Mouse (Mus musculus) heart, embryonic 12.5 days (tissue): ENCODE data around the gene St6galnac6. TPM values are rescaled to one million over a fixed set of nuclear protein-coding genes. Genes with fewer than 3 reads are reported as not detected.

Experiments used
- ATAC-seq: fragments of 200-750 bp; cut with Nextera tagmentation; 2 replicates; pipeline ENCODE4 v1.8.0; 2017; ENCODE audit warnings: moderate TSS enrichment, moderate library complexity; ENCODE audit not compliant: insufficient number of reproducible peaks, low FRiP score
- H3K27ac ChIP-seq: fragments of 300-500 bp; sonication (generic); 2 replicates; pipeline ENCODE4 v1.5.1; 2016; ENCODE audit warnings: mild to moderate bottlenecking, moderate library complexity; ENCODE audit not compliant: poor library complexity, severe bottlenecking
- H3K27me3 ChIP-seq: fragments of 300-500 bp; sonication (generic); replicated peaks from 2 replicates; pipeline ENCODE4 v1.6.1; 2016; ENCODE audit warnings: mild to moderate bottlenecking, moderate library complexity
- H3K36me3 ChIP-seq: fragments of 300-500 bp; sonication (generic); 2 replicates; pipeline ENCODE4 v1.6.1; 2016; ENCODE audit warnings: mild to moderate bottlenecking, moderate library complexity
- H3K4me1 ChIP-seq: fragments of 300-500 bp; sonication (generic); replicated peaks from 2 replicates; pipeline ENCODE4 v1.6.1; 2016; ENCODE audit warnings: mild to moderate bottlenecking
- H3K4me2 ChIP-seq: fragments of 300-500 bp; sonication (generic); 2 replicates; pipeline ENCODE4 v1.6.1; 2016; ENCODE audit warnings: mild to moderate bottlenecking, moderate library complexity
- H3K4me3 ChIP-seq: fragments of 300-500 bp; sonication (generic); 2 replicates; pipeline ENCODE4 v1.5.1; 2016; ENCODE audit warnings: mild to moderate bottlenecking
- H3K9ac ChIP-seq: fragments of 300-500 bp; sonication (generic); 2 replicates; pipeline ENCODE4 v1.6.1; 2016; ENCODE audit warnings: mild to moderate bottlenecking, moderate library complexity
- H3K9me3 ChIP-seq: fragments of 300-500 bp; sonication (generic); replicated peaks from 2 replicates; pipeline ENCODE4 v1.6.1; 2016; ENCODE audit warnings: mild to moderate bottlenecking, moderate library complexity
- WGBS: fragments of 180-500 bp; shearing (Covaris S2); methylation state at CpG from one replicate; pipeline ENCODE4 v1.1.7; 2016; 5-methylcytosine and 5-hydroxymethylcytosine counted together
- polyA plus RNA-seq: library from polyadenylated mRNA; unstranded; fragments of >200 nt; fragmentation: Nextera tagmentation; extraction: Ambion mirVana; gene quantifications from 2 replicates; pipeline ENCODE4 v1.2.1, GENCODE M21; 2016

St6galnac6 gene
- 31.6 and 35.3 TPM in 2 replicates for polyA plus RNA-seq

- H3K27ac ChIP-seq: no peak within 1 kb of the TSS
- 0 out of 2 replicates have a peak within 1 kb of the TSS, but pooled peaks have one; percentile 10 for H3K9ac ChIP-seq
- H3K4me3 ChIP-seq: no peak within 1 kb of the TSS
- peaks cover 48% of the 10 kb centered on the region for H3K36me3 ChIP-seq
- H3K4me2 ChIP-seq: no peak within 1 kb of the TSS
- no peaks in the 10 kb centered on the region for H3K9me3 ChIP-seq
- WGBS: 82% methylated on average over 3 of the region's 3 CpGs
- H3K27me3 ChIP-seq: no peaks in the 10 kb centered on the region
- no peak for ATAC-seq
- H3K4me1 ChIP-seq: peaks cover 17% of the 10 kb centered on the region
Measured at GRCm38 (mm10) chr2:32599409-32599808, at the start of gene St6galnac6. TSS of gene St6galnac6 (plus strand) at chr2:32599709.

GRCm38 (mm10) chr2:32549764-32550163 lies 49.7 kb upstream of the St6galnac6 start:
- WGBS: 55% methylated on average over 6 of the region's 6 CpGs
- no peak for ATAC-seq
- Histone ChIP-seq H3K27ac (no peak overlapping the region), H3K9me3 (no peaks in the 10 kb centered on the region), H3K27me3 (no peaks in the 10 kb centered on the region), H3K36me3 (no peaks in the 10 kb centered on the region), H3K9ac (no peak overlapping the region), H3K4me3 (no peak overlapping the region), H3K4me2 (no peak overlapping the region), H3K4me1 (peaks cover 36% of the 10 kb centered on the region)

GRCm38 (mm10) chr2:32551236-32551635 lies 48.3 kb upstream of the St6galnac6 start:
- H3K4me1 ChIP-seq: peaks cover 48% of the 10 kb centered on the region
- WGBS: 81% methylated on average over 5 of the region's 5 CpGs

GRCm38 (mm10) chr2:32553592-32554148 lies 45.8 kb upstream of the St6galnac6 start:
- 53% methylated on average over 7 of the region's 7 CpGs for WGBS
- Histone ChIP-seq H3K4me2 (no peak overlapping the region), H3K27me3 (no peaks in the 10 kb centered on the region), H3K4me1 (peaks cover 40% of the 10 kb centered on the region), H3K9me3 (no peaks in the 10 kb centered on the region), H3K36me3 (no peaks in the 10 kb centered on the region), H3K9ac (no peak overlapping the region), H3K4me3 (no peak overlapping the region), H3K27ac (no peak overlapping the region)
- ATAC-seq: no peak

More at GRCm38 (mm10) chr2:32551236-32551635, 48.3 kb upstream of the St6galnac6 start:
- Histone ChIP-seq H3K27ac (no peak overlapping the region), H3K9me3 (no peaks in the 10 kb centered on the region), H3K4me3 (no peak overlapping the region), H3K9ac (no peak overlapping the region), H3K36me3 (no peaks in the 10 kb centered on the region), H3K4me2 (no peak overlapping the region), H3K27me3 (no peaks in the 10 kb centered on the region)
- no peak for ATAC-seq

GRCm38 (mm10) chr2:32555484-32555883 lies 44.0 kb upstream of the St6galnac6 start:
- no peak for ATAC-seq
- Histone ChIP-seq H3K9ac (peak overlapping the region; percentile 43), H3K27me3 (no peaks in the 10 kb centered on the region), H3K4me1 (peaks cover 31% of the 10 kb centered on the region), H3K36me3 (peaks cover 7% of the 10 kb centered on the region; the same call in 1 of the 2 replicates), H3K9me3 (no peaks in the 10 kb centered on the region), H3K27ac (0 out of 2 replicates have a peak overlapping the region, but pooled peaks have one; percentile 10), H3K4me2 (no peak overlapping the region), H3K4me3 (no peak overlapping the region)
- 31% methylated on average over 4 of the region's 4 CpGs for WGBS

GRCm38 (mm10) chr2:32556019-32556418 lies 43.5 kb upstream of the St6galnac6 start:
- Histone ChIP-seq H3K9me3 (no peaks in the 10 kb centered on the region), H3K4me1 (peaks cover 26% of the 10 kb centered on the region), H3K4me2 (no peak overlapping the region), H3K4me3 (no peak overlapping the region), H3K27me3 (no peaks in the 10 kb centered on the region), H3K27ac (no peak overlapping the region), H3K9ac (no peak overlapping the region; the same call in 1 of the 2 replicates), H3K36me3 (peaks cover 7% of the 10 kb centered on the region; the same call in 1 of the 2 replicates)
- no peak for ATAC-seq
- 60% methylated on average over 7 of the region's 7 CpGs for WGBS

- no peaks in the 10 kb centered on the region for H3K27me3 ChIP-seq
- ATAC-seq: no peak
- H3K4me1 ChIP-seq: peaks cover 18% of the 10 kb centered on the region
- no peak overlapping the region for H3K4me3 ChIP-seq
- H3K27ac ChIP-seq: no peak overlapping the region
- H3K4me2 ChIP-seq: no peak overlapping the region
- 58% methylated on average over 5 of the region's 5 CpGs for WGBS
- peaks cover 32% of the 10 kb centered on the region for H3K36me3 ChIP-seq
- H3K9ac ChIP-seq: no peak overlapping the region
- no peaks in the 10 kb centered on the region for H3K9me3 ChIP-seq
Measured at GRCm38 (mm10) chr2:32559570-32559969, 39.9 kb upstream of the St6galnac6 start.

- WGBS: 39% methylated on average over 4 of the region's 4 CpGs
- H3K36me3 ChIP-seq: peaks cover 58% of the 10 kb centered on the region
- ATAC-seq: no peak
Measured at GRCm38 (mm10) chr2:32566536-32567063, 32.9 kb upstream of the St6galnac6 start.

GRCm38 (mm10) chr2:32568149-32568548 lies 31.4 kb upstream of the St6galnac6 start:
- Histone ChIP-seq H3K4me1 (peaks cover 13% of the 10 kb centered on the region), H3K9me3 (no peaks in the 10 kb centered on the region), H3K27ac (no peak overlapping the region), H3K9ac (no peak overlapping the region), H3K27me3 (no peaks in the 10 kb centered on the region), H3K36me3 (peaks cover 58% of the 10 kb centered on the region), H3K4me2 (no peak overlapping the region), H3K4me3 (no peak overlapping the region)
- 63% methylated on average over 5 of the region's 5 CpGs for WGBS
- no peak for ATAC-seq

More at GRCm38 (mm10) chr2:32566536-32567063, 32.9 kb upstream of the St6galnac6 start:
- Histone ChIP-seq H3K27ac (no peak overlapping the region), H3K9me3 (no peaks in the 10 kb centered on the region), H3K9ac (no peak overlapping the region), H3K4me2 (no peak overlapping the region), H3K27me3 (no peaks in the 10 kb centered on the region), H3K4me1 (peaks cover 6% of the 10 kb centered on the region), H3K4me3 (no peak overlapping the region)

- no peaks in the 10 kb centered on the region for H3K27me3 ChIP-seq
- H3K9ac ChIP-seq: no peak overlapping the region
- peaks cover 13% of the 10 kb centered on the region for H3K4me1 ChIP-seq
- no peak overlapping the region for H3K27ac ChIP-seq
- no peaks in the 10 kb centered on the region for H3K9me3 ChIP-seq
- WGBS: 84% methylated on average over 3 of the region's 3 CpGs
- no peak for ATAC-seq
- no peak overlapping the region for H3K4me3 ChIP-seq
- no peak overlapping the region for H3K4me2 ChIP-seq
- H3K36me3 ChIP-seq: peaks cover 54% of the 10 kb centered on the region
Measured at GRCm38 (mm10) chr2:32568941-32569340, 30.6 kb upstream of the St6galnac6 start.

- WGBS: 2% methylated on average over 36 of the region's 36 CpGs
- H3K4me3 ChIP-seq: peak within 1 kb of the TSS; percentile 72
- peaks cover 34% of the 10 kb centered on the region for H3K36me3 ChIP-seq
- peak; percentile 85 for ATAC-seq
- H3K27ac ChIP-seq: 0 out of 2 replicates have a peak within 1 kb of the TSS, but pooled peaks have one; percentile 34
- H3K9ac ChIP-seq: peak within 1 kb of the TSS; percentile 84
- H3K4me1 ChIP-seq: peaks cover 22% of the 10 kb centered on the region
- no peaks in the 10 kb centered on the region for H3K9me3 ChIP-seq
- peaks cover 3% of the 10 kb centered on the region; the same call in 1 of the 2 replicates for H3K27me3 ChIP-seq
- H3K4me2 ChIP-seq: peak within 1 kb of the TSS; percentile 88
Measured at GRCm38 (mm10) chr2:32570698-32571494, 28.6 kb upstream of the St6galnac6 start, which contains the start of gene Dpm2. TSS of gene Dpm2 (plus strand) at chr2:32570858.
